Mouse (Mus musculus) myocyte (in vitro differentiated cells): ENCODE measurements around the gene Bicc1.

Experiments
- CEBPB ChIP-seq: IDR thresholded peaks from 2 replicates; pipeline ENCODE4 v1.6.1; 2011; ENCODE audit warnings: mild to moderate bottlenecking, moderate library complexity; ENCODE audit not compliant: poor library complexity, insufficient read depth, severe bottlenecking
- MYOG ChIP-seq, 3 experiments: IDR thresholded peaks; one replicate each; pipeline ENCODE4 v1.6.1; 2011; ENCODE audit warnings: control low read depth in 2 of 3, low read depth in 2 of 3, mild to moderate bottlenecking in 2 of 3; ENCODE audit not compliant: insufficient read length in 2 of 3, control insufficient read depth in 1 of 3, insufficient read depth in 1 of 3
- POLR2A ChIP-seq: IDR thresholded peaks from one replicate; pipeline ENCODE4 v1.6.1; 2011; ENCODE audit warnings: low read depth, mild to moderate bottlenecking, control low read depth, moderate library complexity; ENCODE audit not compliant: insufficient read length
- POLR2AphosphoS2 ChIP-seq: IDR thresholded peaks from one replicate; pipeline ENCODE4 v1.6.1; 2011; ENCODE audit warnings: low read depth, control low read depth; ENCODE audit not compliant: insufficient read length
- TCF12 ChIP-seq: IDR thresholded peaks from one replicate; pipeline ENCODE4 v1.6.1; 2011; ENCODE audit warnings: mild to moderate bottlenecking, control low read depth; ENCODE audit not compliant: poor library complexity, insufficient read depth, severe bottlenecking

GRCm38 (mm10) chr10:70952056-70952769, 207.3 kb downstream of the Bicc1 start:
- TF ChIP-seq POLR2AphosphoS2 (no peak), TCF12 (no peak), POLR2A (no peak), CEBPB (no peak), MYOG (IDR thresholded peaks at IDR 0.05; ENCODE audit: control insufficient read depth in 1 of 3, insufficient read depth in 1 of 3, insufficient read length in 2 of 3, low read depth in 2 of 3) (no peak)
